Mouse (Mus musculus) midbrain, embryonic 11.5 days (tissue): Measurements from ENCODE around the gene Lce1g. TPM values are rescaled to one million over a fixed set of nuclear protein-coding genes. Genes with fewer than 3 reads are reported as not detected.

ENCODE experiments used
- ATAC-seq: fragments of 200-750 bp; cut with Nextera tagmentation; 2 replicates; pipeline ENCODE4 v1.8.0; 2017; ENCODE audit warnings: moderate TSS enrichment, moderate library complexity; ENCODE audit not compliant: low FRiP score
- DNase-seq: peaks from one replicate; pipeline ENCODE4 v3.0.0; 2015; ENCODE audit warnings: low spot score; ENCODE audit errors: missing footprints
- H3K27ac ChIP-seq: fragments of 300-500 bp; sonication (generic); 2 replicates; pipeline ENCODE4 v1.5.1; 2014; ENCODE audit warnings: low read depth, low read length
- H3K27me3 ChIP-seq: fragments of 300-500 bp; sonication (generic); 2 replicates; pipeline ENCODE4 v1.6.1; 2014; ENCODE audit warnings: mild to moderate bottlenecking, low read length, moderate library complexity, mixed read lengths; ENCODE audit not compliant: control insufficient read depth, insufficient read depth
- H3K36me3 ChIP-seq: fragments of 300-500 bp; sonication (generic); 2 replicates; pipeline ENCODE4 v1.6.1; 2014; ENCODE audit warnings: mild to moderate bottlenecking, low read length, moderate library complexity, mixed read lengths; ENCODE audit not compliant: control insufficient read depth, insufficient read depth
- H3K4me1 ChIP-seq: fragments of 300-500 bp; sonication (generic); 2 replicates; pipeline ENCODE4 v1.6.1; 2014; ENCODE audit warnings: low read length; ENCODE audit not compliant: control insufficient read depth, insufficient read depth
- H3K4me2 ChIP-seq: fragments of 300-500 bp; sonication (generic); 2 replicates; pipeline ENCODE4 v1.6.1; 2014; ENCODE audit warnings: mild to moderate bottlenecking, moderate library complexity
- H3K4me3 ChIP-seq: fragments of 300-500 bp; sonication (generic); 2 replicates; pipeline ENCODE4 v1.5.1; 2014; ENCODE audit warnings: low read depth, low read length
- H3K9ac ChIP-seq: fragments of 300-500 bp; sonication (generic); 2 replicates; pipeline ENCODE4 v1.6.1; 2014; ENCODE audit warnings: low read length
- H3K9me3 ChIP-seq: fragments of 300-500 bp; sonication (generic); 2 replicates; pipeline ENCODE4 v1.6.1; 2016; ENCODE audit warnings: low read length; ENCODE audit not compliant: control insufficient read depth
- WGBS: fragments of 180-500 bp; shearing (Covaris S2); extraction: QIAGEN DNeasy Blood & Tissue Kit; methylation state at CpG from one replicate; pipeline ENCODE4 v1.1.7; 2014; 5-methylcytosine and 5-hydroxymethylcytosine counted together
- polyA plus RNA-seq: library from polyadenylated mRNA; unstranded; fragments of >200 nt; fragmentation: Nextera tagmentation; extraction: Ambion mirVana; gene quantifications from 2 replicates; pipeline ENCODE4 v1.2.1, GENCODE M21; 2014

Gene Lce1g
- polyA plus RNA-seq, 1 experiment from 2014 or later, result not detected

DNA sequence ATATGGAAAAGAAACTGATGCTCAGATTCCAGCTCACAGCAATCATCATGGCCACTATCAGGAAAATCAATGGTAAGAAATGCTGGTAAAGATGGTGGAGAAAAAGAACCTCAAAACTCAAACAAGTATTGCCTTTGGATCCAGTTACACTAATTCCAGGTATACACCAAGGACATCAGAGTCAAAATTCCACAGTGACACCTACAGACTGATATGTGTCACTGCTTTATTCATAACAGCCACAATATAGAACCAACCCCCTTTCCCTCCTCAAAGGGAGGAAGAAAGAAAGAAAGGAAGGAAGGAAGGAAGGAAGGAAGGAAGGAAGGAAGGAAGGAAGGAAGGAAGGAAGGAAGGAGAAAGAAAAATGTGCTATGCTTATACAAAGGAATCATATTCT is 37.0 kb downstream of the Lce1g start:
- H3K4me1 ChIP-seq, result no peaks in the 10 kb centered on the region
- H3K27me3 ChIP-seq, result no peaks in the 10 kb centered on the region
- H3K4me3 ChIP-seq, result no peak overlapping the region
- no peak overlapping the region for H3K27ac ChIP-seq
- ATAC-seq (no peak), DNase-seq (no peak)
- H3K9me3 ChIP-seq, result no peaks in the 10 kb centered on the region
- no peak overlapping the region for H3K9ac ChIP-seq
- no peaks in the 10 kb centered on the region for H3K36me3 ChIP-seq
- H3K4me2 ChIP-seq, result no peak overlapping the region

DNA sequence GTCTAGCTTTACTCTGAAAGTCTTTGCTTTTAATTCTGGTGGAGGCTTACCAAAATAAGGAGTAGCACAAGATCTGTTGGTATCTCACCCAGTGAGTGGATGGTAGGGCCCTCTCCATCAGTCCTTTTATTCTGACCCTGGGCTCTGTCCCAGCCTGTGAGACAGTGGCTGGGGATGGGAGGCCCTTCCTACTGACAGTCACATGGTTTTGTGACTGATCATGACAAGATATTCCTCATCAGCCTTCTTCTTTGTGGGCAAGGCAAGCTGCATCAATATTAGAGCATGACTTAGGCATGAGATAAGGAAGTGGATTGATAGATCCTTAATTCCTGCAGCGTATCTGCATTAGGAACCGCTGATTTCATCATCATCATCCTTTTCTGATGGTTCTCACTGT is 43.2 kb downstream of the Lce1g start, which contains the start of gene Lce1e:
Lce1e (minus strand) TSS at position 101 of the 400 bp plus-strand sequence.
- Histone ChIP-seq H3K4me1 (no peaks in the 10 kb centered on the region), H3K27ac (no peak within 1 kb of the TSS), H3K9ac (no peak within 1 kb of the TSS), H3K9me3 (no peaks in the 10 kb centered on the region), H3K36me3 (no peaks in the 10 kb centered on the region), H3K4me2 (no peak within 1 kb of the TSS), H3K27me3 (no peaks in the 10 kb centered on the region), H3K4me3 (no peak within 1 kb of the TSS)
- 90% methylated on average over 2 of the region's 2 CpGs for whole genome bisulfite sequencing
- ATAC-seq (no peak), DNase-seq (no peak)

Other genes with a start within 250 kb of the Lce1g start
- not detected in 2 replicates for gene 2310046K23Rik, start 217.8 kb downstream of the Lce1g start, polyA plus RNA-seq
- not detected in 2 replicates for gene Ivl, start 178.6 kb downstream of the Lce1g start, polyA plus RNA-seq
- gene Smcp, start 163.3 kb downstream of the Lce1g start, polyA plus RNA-seq, result not detected in 2 replicates
- gene 2210017I01Rik, start 144.8 kb downstream of the Lce1g start, polyA plus RNA-seq, result not detected in 2 replicates
- not detected in 2 replicates for gene Lce6a, start 130.7 kb downstream of the Lce1g start, polyA plus RNA-seq
- not detected in 2 replicates for gene Lce1a1, start 104.0 kb downstream of the Lce1g start, polyA plus RNA-seq
- gene Lce1b, start 95.4 kb downstream of the Lce1g start, polyA plus RNA-seq, result not detected in 2 replicates
- not detected in 2 replicates for gene Lce1a2, start 82.0 kb downstream of the Lce1g start, polyA plus RNA-seq
- gene Lce1c, start 73.1 kb downstream of the Lce1g start, polyA plus RNA-seq, result not detected in 2 replicates
- not detected in 2 replicates for gene Lce1d, start 65.1 kb downstream of the Lce1g start, polyA plus RNA-seq
- gene Lce1e, start 43.3 kb downstream of the Lce1g start, polyA plus RNA-seq, result not detected in 2 replicates
- gene Lce1f, start 32.0 kb downstream of the Lce1g start, polyA plus RNA-seq, result not detected in 2 replicates
- gene Gm38119, start 13.2 kb downstream of the Lce1g start, polyA plus RNA-seq, result not detected in 2 replicates
- gene Lce1h, start 12.7 kb upstream of the Lce1g start, polyA plus RNA-seq, result not detected in 2 replicates
- not detected in 2 replicates for gene Lce1i, start 26.6 kb upstream of the Lce1g start, polyA plus RNA-seq
- not detected in 2 replicates for gene Lce1j, start 38.2 kb upstream of the Lce1g start, polyA plus RNA-seq
- gene Lce1k, start 55.6 kb upstream of the Lce1g start, polyA plus RNA-seq, result not detected in 2 replicates
- gene Kprp, start 74.9 kb upstream of the Lce1g start, polyA plus RNA-seq, result not detected in 2 replicates
- gene Lce1l, start 98.9 kb upstream of the Lce1g start, polyA plus RNA-seq, result not detected in 2 replicates
- not detected in 2 replicates for gene 2310050C09Rik, start 117.9 kb upstream of the Lce1g start, polyA plus RNA-seq
- not detected in 2 replicates for gene Lce3a, start 173.9 kb upstream of the Lce1g start, polyA plus RNA-seq
- not detected in 2 replicates for gene Lce3b, start 180.6 kb upstream of the Lce1g start, polyA plus RNA-seq
- not detected in 2 replicates for gene Lce3c, start 192.1 kb upstream of the Lce1g start, polyA plus RNA-seq
- not detected in 2 replicates for gene Lce3d, start 205.1 kb upstream of the Lce1g start, polyA plus RNA-seq
- gene Lce3e, start 214.7 kb upstream of the Lce1g start, polyA plus RNA-seq, result not detected in 2 replicates
- gene Lce3f, start 239.9 kb upstream of the Lce1g start, polyA plus RNA-seq, result not detected in 2 replicates